Mouse (Mus musculus): ENCODE results near the gene Olfr1380. TPM values are rescaled to one million over a fixed set of nuclear protein-coding genes. Genes with fewer than 3 reads are reported as not detected.
A peak's percentile ranks its signal among the peaks of the same experiment; 100 is the strongest.
"Not testable (repeated sequence)": the region's sequence is repeated elsewhere in the genome, so short reads cannot be mapped to it uniquely, and the experiment has no call there.

Olfr1380 gene
- polyA plus RNA-seq, 1 experiment from 2014 or later = not detected

DNA sequence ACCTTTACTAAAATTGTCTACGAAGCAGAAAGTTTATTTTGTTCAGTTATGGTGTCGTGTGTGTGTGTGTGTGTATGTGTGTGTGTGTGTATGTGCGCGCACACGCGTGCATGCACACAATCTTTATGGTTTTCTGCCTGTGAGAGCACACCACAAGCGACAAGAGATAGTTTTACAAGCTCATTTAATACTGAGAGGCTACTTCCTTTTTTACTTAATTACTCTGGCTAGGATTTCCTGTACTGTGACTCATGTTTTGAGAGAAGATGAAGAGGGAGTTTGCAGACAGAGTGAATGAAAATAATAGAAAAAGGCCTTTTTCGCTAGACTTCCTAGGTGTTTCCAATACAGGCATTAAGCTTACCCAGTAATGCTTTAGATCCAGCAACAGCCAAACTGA, 23.8 kb downstream of the Olfr1380 start:
- H3K4me2 ChIP-seq (ENCODE audit: low read depth, severe bottlenecking); H3K9ac ChIP-seq (ENCODE audit: low read length); H3K9me3 ChIP-seq (ENCODE audit: control insufficient read depth, low read length); H3K36me3 ChIP-seq (ENCODE audit: control insufficient read depth, insufficient read depth, low read length); H3K27me3 ChIP-seq (ENCODE audit: control insufficient read depth, insufficient read depth, low read length); DNase-seq (ENCODE audit: low spot score); H3K4me3 ChIP-seq (ENCODE audit: low read depth, low read length); H3K4me1 ChIP-seq (ENCODE audit: control insufficient read depth, insufficient read depth, low read length); H3K27ac ChIP-seq (replicated peaks; ENCODE audit: low read depth, low read length); ATAC-seq (ENCODE audit: insufficient number of reproducible peaks, low FRiP score, low TSS enrichment, low read depth): not testable (repeated sequence)
- WGBS = 83% methylated on average over 8 of the region's 8 CpGs

- H3K4me2 ChIP-seq (ENCODE audit: low read depth, severe bottlenecking) = no peak overlapping the region
- 92% methylated on average over 19 of the region's 19 CpGs for WGBS
- H3K4me1 ChIP-seq (ENCODE audit: control insufficient read depth, insufficient read depth, low read length) = no peaks in the 10 kb centered on the region
- no peaks in the 10 kb centered on the region for H3K27me3 ChIP-seq (ENCODE audit: control insufficient read depth, insufficient read depth, low read length)
- no peak overlapping the region for H3K27ac ChIP-seq (replicated peaks; ENCODE audit: low read depth, low read length)
- H3K9ac ChIP-seq (ENCODE audit: low read length) = no peak overlapping the region
- ATAC-seq (ENCODE audit: insufficient number of reproducible peaks, low FRiP score, low TSS enrichment, low read depth) = no peak
- no peak overlapping the region for H3K4me3 ChIP-seq (ENCODE audit: low read depth, low read length)
- no peak for DNase-seq (ENCODE audit: low spot score)
- H3K9me3 ChIP-seq (ENCODE audit: control insufficient read depth, low read length) = no peaks in the 10 kb centered on the region
- no peaks in the 10 kb centered on the region for H3K36me3 ChIP-seq (ENCODE audit: control insufficient read depth, insufficient read depth, low read length)
Measured at GRCm38 (mm10) chr11:49590213-49590612, 33.5 kb downstream of the Olfr1380 start.

DNA sequence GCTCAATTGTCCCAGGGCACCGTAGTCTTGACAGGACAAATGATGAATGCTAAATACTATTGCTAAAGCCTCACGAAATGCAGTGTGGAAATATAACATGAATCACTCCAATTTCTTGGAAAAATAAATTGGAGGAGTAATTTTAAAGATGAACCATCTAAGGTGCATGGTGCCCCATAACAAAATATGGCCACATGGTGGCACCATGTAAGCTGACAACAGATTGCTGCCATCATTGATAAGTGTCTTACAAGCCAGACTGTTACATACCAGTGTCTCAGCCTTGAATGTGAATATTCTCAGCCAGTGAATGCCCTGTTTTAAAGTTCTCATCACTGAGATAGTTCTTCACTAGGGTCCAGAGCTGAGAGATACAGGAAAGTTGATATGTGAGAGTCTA, 40.5 kb downstream of the Olfr1380 start:
- H3K4me2 ChIP-seq (ENCODE audit: low read depth, severe bottlenecking); H3K4me1 ChIP-seq (ENCODE audit: control insufficient read depth, insufficient read depth, low read length); H3K27ac ChIP-seq (replicated peaks; ENCODE audit: low read depth, low read length); ATAC-seq (ENCODE audit: insufficient number of reproducible peaks, low FRiP score, low TSS enrichment, low read depth); DNase-seq (ENCODE audit: low spot score); H3K27me3 ChIP-seq (ENCODE audit: control insufficient read depth, insufficient read depth, low read length); H3K9ac ChIP-seq (ENCODE audit: low read length); H3K36me3 ChIP-seq (ENCODE audit: control insufficient read depth, insufficient read depth, low read length); H3K9me3 ChIP-seq (ENCODE audit: control insufficient read depth, low read length); H3K4me3 ChIP-seq (ENCODE audit: low read depth, low read length): not testable (repeated sequence)
- 72% methylated on average over 2 of the region's 2 CpGs for WGBS

DNA sequence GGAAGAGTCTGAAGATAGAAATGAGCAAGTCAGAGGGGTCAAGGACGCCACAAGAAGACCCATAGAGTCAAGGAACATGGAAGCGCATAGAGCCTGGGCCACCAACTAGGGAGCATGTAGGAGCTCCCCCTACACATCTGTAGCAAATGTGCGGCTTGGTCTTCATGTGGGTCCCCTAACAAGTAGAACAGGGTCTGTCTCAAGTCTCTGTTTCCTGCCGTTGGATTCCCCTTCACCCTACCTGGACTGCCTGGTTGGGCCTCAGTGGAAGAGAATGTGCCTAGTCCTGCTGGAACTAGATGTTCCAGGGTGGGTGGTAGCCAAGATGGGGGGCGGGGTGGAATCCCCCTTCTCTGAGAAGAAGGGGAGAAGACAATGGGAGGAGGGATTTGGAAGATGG, 51.6 kb downstream of the Olfr1380 start:
- WGBS = 79% methylated on average over 5 of the region's 5 CpGs
- not testable (repeated sequence) for H3K27ac ChIP-seq (replicated peaks; ENCODE audit: low read depth, low read length); H3K9me3 ChIP-seq (ENCODE audit: control insufficient read depth, low read length); H3K4me2 ChIP-seq (ENCODE audit: low read depth, severe bottlenecking); H3K4me1 ChIP-seq (ENCODE audit: control insufficient read depth, insufficient read depth, low read length); H3K36me3 ChIP-seq (ENCODE audit: control insufficient read depth, insufficient read depth, low read length); DNase-seq (ENCODE audit: low spot score); ATAC-seq (ENCODE audit: insufficient number of reproducible peaks, low FRiP score, low TSS enrichment, low read depth); H3K9ac ChIP-seq (ENCODE audit: low read length); H3K4me3 ChIP-seq (ENCODE audit: low read depth, low read length)
- peaks cover 24% of the 10 kb centered on the region for H3K27me3 ChIP-seq (ENCODE audit: control insufficient read depth, insufficient read depth, low read length)

DNA sequence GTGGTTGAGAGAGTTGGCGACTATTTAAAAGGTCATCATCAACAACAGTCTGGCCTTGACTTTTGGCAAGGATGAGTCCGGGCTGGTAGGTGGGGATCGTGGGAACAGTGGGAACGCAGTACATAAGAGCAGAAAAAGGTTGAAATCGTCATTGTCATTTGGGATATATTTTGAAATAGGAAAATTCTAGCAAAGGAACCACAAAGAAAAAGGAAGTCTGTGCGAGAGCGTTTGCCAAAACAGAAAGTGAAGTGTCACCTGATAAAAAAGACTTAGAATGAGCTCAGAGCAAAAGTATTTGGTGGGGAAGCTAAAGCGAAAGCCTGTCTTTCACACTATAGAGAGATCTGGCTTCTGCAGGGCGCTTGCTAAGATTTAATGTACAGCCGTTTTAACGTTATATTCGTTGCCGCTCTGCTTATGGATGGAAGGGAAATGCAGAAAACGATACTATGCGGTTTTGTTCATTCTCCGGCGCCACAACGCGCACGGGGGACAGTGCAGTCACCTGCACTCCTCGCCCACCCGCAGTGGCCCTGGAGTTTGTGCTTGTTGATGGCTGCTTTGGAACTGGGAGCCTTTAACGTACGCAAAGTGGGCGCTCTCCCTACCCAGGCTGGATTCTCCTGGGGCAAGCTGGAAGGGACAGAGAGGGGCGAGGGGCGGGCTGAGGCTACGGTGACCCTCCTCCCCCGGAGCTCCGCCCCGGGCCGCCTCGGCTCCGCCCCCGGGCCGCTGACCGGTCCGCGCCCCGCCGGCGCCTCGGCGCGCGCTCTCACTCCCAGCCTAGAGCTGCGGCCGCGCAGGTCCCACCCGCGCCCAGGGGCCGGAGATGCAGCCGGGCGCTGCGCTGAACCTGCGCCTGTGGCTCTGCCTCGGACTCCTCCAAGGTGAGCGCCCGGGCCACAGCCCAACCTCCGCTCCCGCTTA, 52.5 kb downstream of the Olfr1380 start, which contains the start of gene Flt4:
Flt4 (plus strand) TSS at position 326 of the 930 bp plus-strand sequence.
- Histone ChIP-seq H3K27me3 (ENCODE audit: control insufficient read depth, insufficient read depth, low read length) (peaks cover 24% of the 10 kb centered on the region), H3K9ac (ENCODE audit: low read length) (peak within 1 kb of the TSS; percentile 17; the same call in 1 of the 2 replicates), H3K4me2 (ENCODE audit: low read depth, severe bottlenecking) (peak within 1 kb of the TSS; percentile 54), H3K4me3 (ENCODE audit: low read depth, low read length) (peak within 1 kb of the TSS; percentile 39)
- H3K36me3 ChIP-seq (ENCODE audit: control insufficient read depth, insufficient read depth, low read length); H3K27ac ChIP-seq (replicated peaks; ENCODE audit: low read depth, low read length); H3K4me1 ChIP-seq (ENCODE audit: control insufficient read depth, insufficient read depth, low read length); H3K9me3 ChIP-seq (ENCODE audit: control insufficient read depth, low read length): not testable (repeated sequence)
- 7% methylated on average over 37 of the region's 61 CpGs for WGBS
- DNase-seq (ENCODE audit: low spot score) (peak; percentile 33), ATAC-seq (ENCODE audit: insufficient number of reproducible peaks, low FRiP score, low TSS enrichment, low read depth) (peak; percentile 69; the same call in 1 of the 2 replicates)

DNA sequence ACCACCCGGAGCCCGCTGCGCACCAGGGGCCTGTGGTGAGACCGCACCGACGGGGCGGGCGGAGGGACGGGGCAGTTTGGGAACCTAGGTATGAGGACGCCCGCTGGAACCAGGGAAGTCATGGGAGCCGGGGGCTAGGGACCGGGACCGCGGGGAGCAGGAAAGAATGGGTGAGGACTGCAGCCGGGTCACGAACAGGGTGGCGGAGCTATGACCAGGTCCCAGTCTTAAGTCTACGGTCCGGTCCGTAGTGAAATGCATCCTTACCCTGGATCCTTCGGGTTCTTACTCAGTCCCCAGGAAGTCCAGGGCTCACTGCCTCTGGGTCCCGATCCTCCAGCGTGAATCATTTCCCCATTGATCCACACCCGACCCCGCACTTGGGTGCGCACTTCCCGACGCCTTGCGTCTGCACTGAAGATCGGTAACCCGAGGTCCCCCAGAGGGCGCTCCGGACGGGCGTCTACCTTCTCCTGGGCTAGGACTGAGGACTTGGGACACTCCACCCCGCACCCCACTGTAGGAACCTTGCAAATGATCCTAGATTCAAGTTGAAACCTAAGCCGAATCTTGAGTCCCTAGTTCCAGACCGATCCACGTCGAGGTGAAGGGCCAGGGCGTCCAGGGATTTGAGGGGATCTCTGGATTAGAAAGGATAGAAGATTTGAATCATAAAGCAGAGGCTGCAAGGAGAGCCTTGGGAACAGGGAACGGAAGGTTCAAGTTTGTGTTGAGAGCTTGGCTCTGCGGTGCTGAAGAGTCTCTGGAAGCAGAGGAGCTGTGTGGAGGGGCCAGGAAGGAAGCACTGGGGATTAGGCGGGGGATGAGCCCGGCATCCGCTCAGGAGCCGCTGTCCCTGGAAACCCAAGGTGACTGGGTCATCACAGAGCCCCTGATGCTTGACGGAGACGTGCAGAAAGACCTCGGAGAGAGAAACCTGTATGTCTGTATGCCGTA, 53.5 kb downstream of the Olfr1380 start:
- ATAC-seq (ENCODE audit: insufficient number of reproducible peaks, low FRiP score, low TSS enrichment, low read depth) = 0 out of 2 replicates have a peak, but pooled peaks have one; percentile 27
- peak; percentile 51 for DNase-seq (ENCODE audit: low spot score)
- not testable (repeated sequence) for H3K4me1 ChIP-seq (ENCODE audit: control insufficient read depth, insufficient read depth, low read length); H3K9me3 ChIP-seq (ENCODE audit: control insufficient read depth, low read length); H3K27ac ChIP-seq (replicated peaks; ENCODE audit: low read depth, low read length); H3K36me3 ChIP-seq (ENCODE audit: control insufficient read depth, insufficient read depth, low read length)
- WGBS = 1% methylated on average over 49 of the region's 52 CpGs
- peak overlapping the region; percentile 54 for H3K4me2 ChIP-seq (ENCODE audit: low read depth, severe bottlenecking)
- peak overlapping the region; percentile 39 for H3K4me3 ChIP-seq (ENCODE audit: low read depth, low read length)
- peaks cover 24% of the 10 kb centered on the region for H3K27me3 ChIP-seq (ENCODE audit: control insufficient read depth, insufficient read depth, low read length)
- peak overlapping the region; percentile 17; the same call in 1 of the 2 replicates for H3K9ac ChIP-seq (ENCODE audit: low read length)

DNA sequence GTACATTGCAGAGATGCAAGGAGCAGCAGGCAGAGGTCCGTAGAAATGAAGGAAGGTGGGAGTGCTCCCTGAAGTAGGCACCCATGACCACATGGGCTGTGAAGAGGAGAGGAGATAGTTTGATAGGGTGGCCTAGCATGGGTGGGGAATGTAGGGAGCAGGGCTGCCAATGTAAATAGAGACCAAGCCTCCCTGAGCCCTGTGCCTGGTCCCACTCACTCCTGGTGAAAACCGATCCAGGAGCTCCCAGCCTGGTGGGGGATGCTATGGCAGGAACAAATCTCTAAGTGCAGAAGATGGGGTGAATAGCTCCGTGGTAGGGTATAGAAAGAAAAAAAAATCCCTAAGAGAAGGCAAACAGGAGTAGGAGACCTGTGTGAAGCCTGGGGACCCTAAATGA, 54.7 kb downstream of the Olfr1380 start:
- not testable (repeated sequence) for H3K27ac ChIP-seq (replicated peaks; ENCODE audit: low read depth, low read length); H3K36me3 ChIP-seq (ENCODE audit: control insufficient read depth, insufficient read depth, low read length); H3K4me3 ChIP-seq (ENCODE audit: low read depth, low read length); H3K4me1 ChIP-seq (ENCODE audit: control insufficient read depth, insufficient read depth, low read length); H3K9me3 ChIP-seq (ENCODE audit: control insufficient read depth, low read length); H3K4me2 ChIP-seq (ENCODE audit: low read depth, severe bottlenecking); ATAC-seq (ENCODE audit: insufficient number of reproducible peaks, low FRiP score, low TSS enrichment, low read depth); H3K9ac ChIP-seq (ENCODE audit: low read length)
- 23% methylated on average over 3 of the region's 3 CpGs for WGBS
- H3K27me3 ChIP-seq (ENCODE audit: control insufficient read depth, insufficient read depth, low read length) = peaks cover 24% of the 10 kb centered on the region
- peak; percentile 19 for DNase-seq (ENCODE audit: low spot score)

DNA sequence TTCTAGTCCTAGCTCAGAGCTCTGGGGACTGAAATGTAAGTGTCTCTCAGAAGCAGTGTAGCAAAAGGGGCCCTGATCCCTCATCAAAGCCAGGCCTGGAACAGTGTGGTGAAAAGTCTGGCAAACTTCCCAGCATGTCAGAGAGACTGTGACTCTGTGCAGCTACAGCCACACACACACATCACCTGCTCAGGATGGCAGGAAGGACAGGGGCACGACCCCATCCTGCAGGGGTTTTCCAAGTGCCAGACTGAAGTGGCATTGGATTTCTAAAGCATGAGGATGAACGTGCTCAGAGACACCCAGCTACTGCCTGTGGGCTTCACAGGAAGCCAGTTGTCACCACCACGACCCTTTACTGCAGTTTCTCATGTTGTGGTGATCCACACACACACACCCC, 55.5 kb downstream of the Olfr1380 start:
- peaks cover 24% of the 10 kb centered on the region for H3K27me3 ChIP-seq (ENCODE audit: control insufficient read depth, insufficient read depth, low read length)
- ATAC-seq (ENCODE audit: insufficient number of reproducible peaks, low FRiP score, low TSS enrichment, low read depth) (no peak), DNase-seq (ENCODE audit: low spot score) (peak; percentile 19)
- 45% methylated on average over 3 of the region's 3 CpGs for WGBS
- H3K4me2 ChIP-seq (ENCODE audit: low read depth, severe bottlenecking) = no peak overlapping the region
- H3K9ac ChIP-seq (ENCODE audit: low read length) = no peak overlapping the region
- H3K4me1 ChIP-seq (ENCODE audit: control insufficient read depth, insufficient read depth, low read length) = no peaks in the 10 kb centered on the region
- H3K4me3 ChIP-seq (ENCODE audit: low read depth, low read length) = no peak overlapping the region
- no peak overlapping the region for H3K27ac ChIP-seq (replicated peaks; ENCODE audit: low read depth, low read length)
- no peaks in the 10 kb centered on the region for H3K9me3 ChIP-seq (ENCODE audit: control insufficient read depth, low read length)
- no peaks in the 10 kb centered on the region for H3K36me3 ChIP-seq (ENCODE audit: control insufficient read depth, insufficient read depth, low read length)

Measured in limb, embryonic 11.5 days (tissue).